Mouse (Mus musculus) activated CD4-positive, CD25-positive, alpha-beta regulatory T cell, adult 4 months (primary cell): ENCODE measurements at regions not wholly inside any gene's neighbourhood (a gene's known extent, or its start where the extent isn't known, plus 50 kb on each side); places are given as distances from the start of the nearest gene placed in this dataset.

Experiments used
- ATAC-seq: one replicate; pipeline ENCODE4 v1.8.0; 2017

DNA sequence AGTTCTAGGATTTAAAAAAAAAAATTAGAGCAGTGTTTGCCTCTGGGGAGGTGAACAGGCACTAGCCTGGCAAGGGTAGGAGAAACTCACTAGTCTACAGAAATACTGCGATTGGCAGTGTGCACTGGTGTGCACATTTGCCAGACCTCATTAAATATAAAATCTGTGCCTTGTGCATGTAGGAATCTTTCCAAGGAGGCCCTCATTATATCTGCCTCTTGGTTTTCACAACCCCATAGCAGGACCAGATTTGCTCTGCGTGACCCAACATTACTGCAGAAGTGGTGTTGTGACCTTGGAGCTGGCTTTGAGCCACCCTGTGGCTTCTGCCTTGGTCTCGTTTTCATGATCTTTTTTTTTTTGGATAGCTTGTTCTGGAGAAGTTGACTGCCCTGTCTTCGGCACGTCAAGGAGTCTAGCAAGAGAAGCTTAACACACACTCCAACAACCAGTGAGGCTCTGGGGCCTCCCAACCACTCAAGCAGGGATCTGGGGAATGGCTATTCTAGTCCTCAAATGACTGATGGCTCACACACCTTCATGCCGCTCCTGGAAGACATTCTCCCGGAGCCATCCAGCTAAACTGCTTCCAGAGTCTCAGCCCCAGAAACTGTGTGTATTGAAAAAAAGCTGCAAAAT lies 222.2 kb upstream of the Cnr1 start:
- no peak for ATAC-seq

GRCm38 (mm10) chr4:33705722-33706121 lies 218.7 kb upstream of the Cnr1 start:
- ATAC-seq, result no peak

DNA sequence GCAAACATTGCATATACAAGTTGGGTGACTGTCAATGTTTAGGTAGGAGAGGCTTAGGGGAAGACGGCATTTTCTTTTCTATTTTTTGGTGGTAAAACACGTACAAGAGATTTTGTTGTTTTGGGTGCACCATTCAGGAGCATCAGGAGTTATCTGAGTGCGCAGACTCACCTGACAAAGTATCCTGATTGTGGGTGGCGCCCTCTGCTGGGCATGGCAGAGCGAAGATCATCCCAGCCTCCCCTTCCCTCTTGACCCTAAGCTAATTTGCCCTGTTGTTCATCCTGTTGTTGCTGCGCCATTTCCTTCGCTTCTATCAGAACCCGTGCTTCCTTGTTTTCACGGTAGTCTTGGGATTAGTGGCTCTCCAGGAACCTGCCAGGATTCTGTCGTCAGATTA lies 217.6 kb upstream of the Cnr1 start:
- ATAC-seq, result no peak

- ATAC-seq, result no peak
These were observed 207.8 kb upstream of the Cnr1 start for GRCm38 (mm10) chr4:33716475-33717117.

DNA sequence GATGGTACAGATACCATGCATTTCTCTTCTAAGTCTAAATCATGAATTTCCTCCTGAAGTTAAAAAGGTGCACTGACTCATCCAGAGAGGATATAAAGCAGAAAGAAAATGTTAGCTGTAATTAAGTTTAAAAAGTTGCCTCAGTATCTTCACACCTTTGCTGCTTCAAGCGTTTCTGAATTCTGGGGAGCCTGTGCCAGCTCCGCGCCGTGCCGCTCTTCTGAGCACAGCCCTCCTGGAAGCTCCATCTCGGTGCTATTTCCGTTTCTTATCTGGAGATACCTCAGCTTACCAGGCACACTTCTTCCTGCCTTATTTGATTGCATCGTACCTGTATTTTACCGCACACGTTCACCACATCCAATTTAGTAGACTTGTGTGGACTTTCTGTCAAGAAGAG lies 203.4 kb upstream of the Cnr1 start:
- no peak for ATAC-seq

- ATAC-seq, result no peak
These were observed 202.4 kb upstream of the Cnr1 start for GRCm38 (mm10) chr4:33721971-33722370.

DNA sequence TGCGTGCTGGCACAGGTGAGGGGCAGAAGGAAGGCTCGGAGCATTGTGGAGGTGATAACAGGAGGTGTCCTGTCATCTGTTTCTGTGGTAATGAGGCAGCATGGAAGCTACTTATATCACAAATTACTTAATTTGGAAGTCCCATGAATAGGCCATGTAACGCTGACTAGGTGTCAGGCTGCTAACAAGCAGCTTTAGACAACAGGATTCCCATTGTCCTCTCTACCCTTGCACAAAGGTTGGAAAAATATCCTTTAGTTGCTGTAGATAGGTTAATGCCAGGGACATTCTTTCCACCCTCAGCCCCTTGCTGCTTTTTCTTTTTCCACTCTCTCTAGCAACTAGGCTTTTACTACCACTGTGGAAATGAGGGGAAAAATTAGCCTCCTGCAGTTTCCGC lies 192.6 kb upstream of the Cnr1 start:
- ATAC-seq, result no peak

GRCm38 (mm10) chr4:33734923-33735322 lies 189.5 kb upstream of the Cnr1 start:
- ATAC-seq, result no peak

DNA sequence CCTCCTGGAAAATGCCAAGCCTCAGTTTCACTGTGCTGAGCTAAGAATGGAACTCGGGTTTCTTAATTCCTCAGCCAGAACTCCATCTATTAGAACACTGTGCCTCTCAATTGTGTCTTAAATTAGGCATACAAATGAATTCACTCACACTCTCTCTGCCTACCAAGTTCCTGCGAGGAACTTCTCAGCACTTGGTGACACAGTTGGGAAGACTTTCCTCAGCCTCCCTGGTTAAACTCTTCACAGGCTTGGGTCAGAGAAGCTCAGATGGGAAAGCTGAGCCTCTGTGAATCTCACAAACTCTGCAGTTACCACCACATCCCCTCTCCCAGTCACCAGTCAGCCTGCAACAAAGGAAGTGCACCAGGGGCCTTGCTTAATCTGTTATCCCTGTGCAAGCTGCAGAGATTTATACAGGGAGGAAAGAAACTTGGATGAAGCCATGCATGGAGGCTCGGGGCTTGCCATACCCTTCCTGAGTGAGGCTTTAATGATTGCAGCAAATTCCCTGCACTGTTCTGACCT lies 188.9 kb upstream of the Cnr1 start:
- ATAC-seq, result no peak

DNA sequence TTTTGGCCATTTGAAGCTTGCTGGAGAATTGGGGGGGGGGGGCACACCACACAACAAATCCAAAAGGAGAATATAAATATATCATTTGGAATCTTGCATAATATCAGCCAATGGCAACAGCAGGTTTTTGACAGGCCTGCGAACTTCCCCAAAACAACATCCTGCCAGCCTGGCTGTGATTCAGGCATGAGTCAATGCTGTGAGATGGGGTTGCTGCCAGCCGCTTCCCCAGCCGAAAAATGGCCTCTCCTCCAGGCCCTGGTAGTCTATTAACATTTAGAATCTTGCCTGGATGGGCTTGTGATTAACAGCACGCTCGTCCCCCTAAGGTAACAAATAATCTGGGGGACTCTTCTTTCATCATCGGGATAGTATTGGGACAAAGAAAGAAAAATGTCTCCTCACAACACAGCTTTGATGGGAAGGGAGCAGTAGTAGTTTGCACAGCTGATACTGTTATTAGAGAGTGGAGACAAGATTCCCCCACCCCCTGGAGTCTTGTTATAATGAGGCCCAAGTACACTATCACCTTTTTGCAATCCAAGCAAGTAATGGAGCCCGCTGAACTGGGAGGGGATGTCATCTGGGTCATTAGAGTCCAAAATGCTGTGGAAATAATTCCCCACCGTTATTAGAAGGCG lies 188.2 kb upstream of the Cnr1 start:
- no peak for ATAC-seq

DNA sequence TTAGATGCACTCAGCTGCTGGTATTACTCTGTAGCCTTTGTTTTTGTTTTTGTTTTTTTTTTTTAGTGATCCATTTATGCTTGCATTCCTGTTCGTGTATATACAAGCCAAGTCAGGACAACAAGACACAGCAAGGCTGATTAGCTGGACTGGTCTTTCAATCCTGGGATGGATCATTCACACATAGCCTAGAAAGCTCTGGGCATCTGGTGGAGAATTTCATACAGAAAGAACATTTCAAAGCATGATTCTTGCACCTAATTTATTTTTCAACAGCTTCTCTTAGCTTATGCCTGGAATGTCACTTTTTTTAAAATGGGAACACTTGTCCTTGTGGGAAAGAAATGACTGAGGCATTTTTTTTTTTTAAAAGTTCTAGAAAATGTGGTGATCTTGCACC lies 187.1 kb upstream of the Cnr1 start:
- ATAC-seq, result no peak

- no peak for ATAC-seq
These were observed 186.5 kb upstream of the Cnr1 start for GRCm38 (mm10) chr4:33737859-33738417.

DNA sequence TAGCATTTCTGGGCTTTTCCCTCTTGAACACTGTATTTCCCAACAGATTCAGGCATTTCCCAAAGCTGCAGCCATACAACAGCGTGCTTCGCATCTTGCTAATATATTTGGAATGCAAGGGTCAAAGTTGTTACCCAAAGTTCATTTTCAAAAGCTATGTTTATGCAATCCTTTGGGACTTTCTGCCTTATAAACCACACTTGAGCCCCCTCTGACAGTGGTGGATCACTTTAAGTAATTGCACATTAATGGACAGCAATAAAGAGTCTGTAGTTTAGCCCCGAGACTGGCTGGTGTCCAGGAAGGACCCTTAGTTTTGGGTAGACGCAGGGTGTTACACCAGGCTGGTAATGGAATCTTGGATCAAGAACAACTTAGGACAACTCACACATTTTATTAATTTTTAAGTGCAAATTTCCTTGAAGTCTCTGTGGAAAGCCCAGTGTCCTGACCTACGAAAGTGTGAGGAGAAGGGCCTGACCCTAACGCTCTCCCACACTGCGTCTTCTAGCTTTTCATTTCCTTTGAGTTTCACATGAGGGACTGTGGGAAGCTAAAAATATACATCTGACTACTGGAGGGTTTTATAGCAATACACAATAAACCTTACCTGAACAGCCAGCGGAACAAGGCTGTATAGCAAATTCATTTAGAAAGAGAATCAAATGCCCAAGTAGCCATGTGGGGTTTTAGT lies 185.0 kb upstream of the Cnr1 start:
- no peak for ATAC-seq

DNA sequence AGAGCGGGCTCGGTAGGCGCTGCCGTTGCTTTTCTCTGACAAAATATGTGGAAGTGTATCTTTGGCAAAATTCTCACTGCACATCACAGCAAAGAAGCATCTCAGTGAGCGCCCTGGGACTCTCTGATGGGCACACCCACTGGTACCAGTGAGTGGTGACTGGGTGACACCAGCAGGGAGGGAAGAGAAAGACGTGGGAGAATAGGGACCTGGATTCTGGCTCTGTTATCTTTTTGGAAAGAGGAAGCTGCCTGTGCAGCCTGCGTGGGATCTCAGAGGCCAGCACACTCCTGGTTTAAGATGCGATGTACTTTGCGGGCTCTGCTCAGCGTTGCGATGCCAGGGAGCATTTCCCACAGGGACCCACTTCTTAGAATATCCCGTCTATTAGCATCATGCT lies 183.4 kb upstream of the Cnr1 start:
- no peak for ATAC-seq

- no peak for ATAC-seq
These were observed 179.2 kb upstream of the Cnr1 start for GRCm38 (mm10) chr4:33745180-33745579.

DNA sequence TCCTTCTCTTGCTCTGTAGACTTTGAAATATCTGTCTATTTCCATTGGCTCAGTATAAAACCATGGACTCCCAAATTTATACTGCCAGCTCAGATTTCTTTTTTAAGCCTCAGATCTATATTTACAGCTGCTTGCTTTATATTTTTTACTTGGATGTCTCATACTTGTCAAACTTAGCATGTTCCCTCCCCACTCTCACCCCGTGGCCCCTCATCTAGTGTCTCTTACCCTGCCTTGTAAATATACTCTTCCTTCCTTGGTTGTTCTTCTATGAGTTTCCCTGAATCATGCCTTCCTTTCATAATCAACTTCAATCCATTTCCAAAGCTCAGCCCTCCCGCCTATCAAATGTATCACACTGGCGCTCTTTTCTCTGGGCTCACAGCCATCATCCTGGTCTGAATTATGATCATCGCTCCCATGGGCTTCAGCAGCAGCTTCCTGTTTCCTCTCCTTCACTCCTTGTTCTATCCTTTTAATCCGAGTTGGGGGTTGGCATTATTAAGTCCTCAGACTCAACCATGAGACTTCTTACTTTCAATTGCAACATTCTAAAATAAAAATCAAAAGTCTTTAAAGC lies 177.0 kb upstream of the Cnr1 start:
- ATAC-seq, result no peak

DNA sequence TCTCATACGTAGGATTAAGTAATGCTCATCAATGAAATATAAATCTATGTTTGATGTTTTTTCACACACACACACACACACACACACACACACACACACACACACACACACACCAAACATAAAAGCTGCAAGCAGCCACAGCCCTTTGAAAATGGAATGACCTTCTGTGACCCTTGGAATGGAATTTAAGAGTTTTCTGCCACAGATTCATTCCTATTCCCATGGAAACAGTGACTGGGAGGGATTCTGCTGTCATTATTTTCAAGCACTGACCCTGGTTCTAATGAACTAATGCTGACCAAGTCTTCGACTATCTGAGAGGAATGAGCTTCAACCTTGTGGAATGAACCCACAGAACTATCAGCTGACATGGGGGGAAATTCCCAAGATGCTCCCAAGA lies 156.7 kb upstream of the Cnr1 start:
- ATAC-seq, result no peak

DNA sequence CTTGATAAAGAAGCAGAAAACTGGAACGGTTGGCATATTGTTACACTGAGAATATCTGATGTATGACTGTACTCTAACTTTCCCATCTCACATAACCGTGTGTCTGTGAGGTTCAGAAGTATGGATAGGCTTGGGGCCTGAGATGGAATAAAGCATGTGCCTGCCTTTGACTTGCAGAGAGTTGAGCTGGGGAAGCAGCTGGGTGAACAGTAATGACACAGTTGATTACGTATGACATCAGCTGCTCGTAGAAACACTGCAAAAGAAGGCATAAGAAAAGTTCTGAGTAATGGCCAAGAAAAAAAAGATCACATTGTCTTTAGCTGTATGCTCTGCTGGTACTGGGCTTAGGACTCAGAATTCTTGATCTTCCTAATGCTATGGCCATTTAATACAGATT lies 138.4 kb upstream of the Cnr1 start:
- ATAC-seq, result no peak

DNA sequence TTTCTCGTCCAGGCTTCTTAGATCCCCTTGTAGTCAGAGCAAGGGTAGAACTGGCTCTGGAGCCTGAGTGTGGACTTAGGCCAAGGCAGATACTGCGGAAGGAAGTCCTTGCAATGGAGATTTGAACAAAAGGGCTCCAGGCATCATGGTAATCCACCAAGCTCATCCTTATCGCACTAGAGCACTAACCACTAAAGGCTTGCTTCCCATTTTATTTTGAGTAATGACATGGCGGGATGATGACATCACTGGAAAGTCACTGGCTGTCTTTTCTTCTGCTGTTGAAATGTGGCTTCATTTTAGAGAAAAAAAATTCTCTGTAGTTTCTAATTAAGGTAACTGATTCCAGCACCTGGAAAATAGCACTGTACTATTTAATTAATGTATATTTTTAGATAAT lies 137.4 kb upstream of the Cnr1 start:
- no peak for ATAC-seq

GRCm38 (mm10) chr4:33793398-33793797 lies 131.0 kb upstream of the Cnr1 start:
- ATAC-seq, result no peak

DNA sequence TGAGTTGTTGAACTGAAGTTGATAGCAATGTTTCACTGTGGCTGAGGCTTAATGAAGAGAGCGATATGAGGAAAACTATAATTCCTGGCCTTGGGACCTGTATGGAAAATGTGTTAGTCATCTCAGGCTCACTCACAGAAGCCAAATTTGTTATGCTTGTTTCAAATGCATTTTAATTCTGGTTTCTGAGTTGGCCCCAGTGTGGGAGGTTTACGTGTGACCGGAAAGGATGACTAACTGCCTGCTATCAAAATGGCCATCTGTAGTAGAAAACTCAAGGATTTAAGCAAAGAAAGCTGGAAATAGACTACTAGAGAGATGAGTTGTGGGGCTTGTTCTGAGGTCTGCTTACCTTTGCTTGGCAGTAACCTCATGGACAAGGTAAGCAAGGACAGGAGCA lies 128.9 kb upstream of the Cnr1 start:
- ATAC-seq, result no peak

- no peak for ATAC-seq
These were observed 126.4 kb upstream of the Cnr1 start for GRCm38 (mm10) chr4:33797964-33798363.

DNA sequence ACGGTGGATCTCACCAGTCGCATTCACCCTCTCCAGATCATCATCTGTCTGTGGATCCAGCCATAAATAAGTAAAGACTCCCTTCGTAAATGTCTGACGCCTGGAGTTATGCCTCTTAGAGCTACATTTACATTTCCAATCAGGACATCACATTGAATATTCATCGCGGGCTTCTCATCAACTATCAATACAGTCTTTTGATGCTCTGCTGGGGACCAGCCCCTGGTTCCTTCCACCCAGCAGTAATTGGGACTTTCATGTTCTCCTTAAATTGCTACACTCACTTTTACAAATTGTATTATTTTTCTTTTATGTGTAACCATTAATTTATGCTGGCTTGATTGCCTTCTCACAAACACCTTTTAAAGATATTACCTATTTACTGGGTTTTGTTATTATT lies 125.7 kb upstream of the Cnr1 start:
- no peak for ATAC-seq
